Mouse (Mus musculus) thymus, adult 2 months (tissue): ENCODE measurements around the gene Nos1ap. TPM values are rescaled to one million over a fixed set of nuclear protein-coding genes. Genes with fewer than 3 reads are reported as not detected.

Experiments used
- DNase-seq: peaks from one replicate; pipeline ENCODE4 v3.0.0; 2021
- H3K27ac ChIP-seq: fragments of 200-500 bp; 2 replicates; pipeline ENCODE4 v1.5.1; 2012; ENCODE audit warnings: low read length, control low read depth; ENCODE audit not compliant: control insufficient read depth, insufficient read depth
- H3K27me3 ChIP-seq: fragments of 200-500 bp; 2 replicates; pipeline ENCODE4 v1.6.1; 2012; ENCODE audit warnings: mild to moderate bottlenecking, low read length, moderate library complexity, mixed read lengths; ENCODE audit not compliant: control insufficient read depth, insufficient read depth
- H3K36me3 ChIP-seq: fragments of 200-500 bp; 2 replicates; pipeline ENCODE4 v1.6.1; 2012; ENCODE audit warnings: mild to moderate bottlenecking, low read length, moderate library complexity; ENCODE audit not compliant: control insufficient read depth, insufficient read depth
- H3K4me1 ChIP-seq: fragments of 200-500 bp; replicated peaks from 2 replicates; pipeline ENCODE4 v1.6.1; 2012; ENCODE audit warnings: low read length; ENCODE audit not compliant: control insufficient read depth, insufficient read depth
- H3K4me3 ChIP-seq: fragments of 200-500 bp; 2 replicates; pipeline ENCODE4 v1.5.1; 2012; ENCODE audit warnings: mild to moderate bottlenecking, low read length, control low read depth, moderate library complexity; ENCODE audit not compliant: control insufficient read depth, insufficient read depth
- CTCF ChIP-seq: fragments of 200-500 bp; IDR thresholded peaks from 2 replicates; pipeline ENCODE4 v1.5.1; 2012; ENCODE audit warnings: mild to moderate bottlenecking, control low read depth, low read length, moderate library complexity, borderline replicate concordance; ENCODE audit not compliant: control insufficient read depth, poor library complexity, insufficient read depth; ENCODE audit errors: extremely low read depth
- POLR2A ChIP-seq: fragments of 200-500 bp; IDR thresholded peaks from 2 replicates; pipeline ENCODE4 v1.6.1; 2012; ENCODE audit warnings: mild to moderate bottlenecking, low read length, control low read depth, moderate library complexity; ENCODE audit not compliant: control insufficient read depth, poor library complexity, insufficient read depth; ENCODE audit errors: extremely low read depth
- WGBS: fragments of 180-500 bp; shearing (Covaris S2); methylation state at CpG from one replicate; pipeline ENCODE4 v1.1.7; 2018; 5-methylcytosine and 5-hydroxymethylcytosine counted together
- polyA plus RNA-seq: library from polyadenylated mRNA; depleted of rRNA; stranded (reverse); fragments of >200 nt; gene quantifications from 2 replicates; pipeline ENCODE4 v1.2.3, GENCODE M21; 2012

Gene Nos1ap
- polyA plus RNA-seq, 1 experiment, result 3.3 TPM

DNA sequence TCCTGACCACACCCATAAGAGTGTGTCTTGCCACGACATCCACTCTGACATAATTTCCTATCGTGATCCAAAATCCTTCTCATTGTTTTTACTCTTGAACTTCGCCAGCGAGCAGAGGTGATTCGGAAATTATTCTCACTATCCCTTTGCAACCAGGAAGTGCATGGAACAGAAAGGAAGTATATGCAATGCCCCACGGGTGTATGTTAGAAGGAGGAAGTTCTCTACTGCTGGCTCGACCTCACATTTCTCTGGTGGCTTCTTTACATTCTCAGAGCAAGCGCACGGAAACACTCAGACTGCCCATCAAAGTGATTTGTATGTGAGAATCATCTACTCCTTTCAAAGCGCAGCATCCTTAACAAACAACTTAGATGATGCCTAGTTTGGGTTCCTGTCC, 284.7 kb downstream of the Nos1ap start:
- Histone ChIP-seq H3K4me1 (no peaks in the 10 kb centered on the region), H3K36me3 (no peaks in the 10 kb centered on the region), H3K4me3 (no peak overlapping the region), H3K27me3 (no peaks in the 10 kb centered on the region), H3K27ac (no peak overlapping the region)
- 75% methylated on average over 10 of the region's 10 CpGs for WGBS
- TF ChIP-seq POLR2A (no peak), CTCF (no peak)
- DNase-seq, result no peak

DNA sequence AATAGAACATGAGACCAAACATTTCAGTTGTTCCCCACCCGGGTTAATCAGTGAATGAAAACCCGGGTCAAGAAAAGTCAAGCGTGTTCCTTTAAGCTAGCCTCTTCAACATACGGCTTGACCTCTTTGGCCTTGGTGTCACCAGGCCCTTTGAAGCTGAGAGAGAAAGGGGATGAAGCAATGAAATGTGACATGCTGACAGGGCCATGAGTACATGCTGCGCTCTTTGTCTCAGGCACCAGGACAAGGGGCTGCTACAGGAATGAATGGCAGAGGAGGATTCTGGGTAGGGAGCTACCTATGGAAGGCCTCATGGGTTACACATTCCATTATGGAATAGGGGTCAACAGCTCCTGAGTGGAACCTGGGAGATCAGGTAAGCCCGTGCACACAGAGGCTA, 286.6 kb downstream of the Nos1ap start:
- Histone ChIP-seq H3K27ac (no peak overlapping the region), H3K4me3 (no peak overlapping the region), H3K36me3 (no peaks in the 10 kb centered on the region), H3K4me1 (no peaks in the 10 kb centered on the region), H3K27me3 (no peaks in the 10 kb centered on the region)
- TF ChIP-seq CTCF, result no peak
- no peak for TF ChIP-seq POLR2A
- DNase-seq, result no peak
- 96% methylated on average over 6 of the region's 6 CpGs for WGBS

DNA sequence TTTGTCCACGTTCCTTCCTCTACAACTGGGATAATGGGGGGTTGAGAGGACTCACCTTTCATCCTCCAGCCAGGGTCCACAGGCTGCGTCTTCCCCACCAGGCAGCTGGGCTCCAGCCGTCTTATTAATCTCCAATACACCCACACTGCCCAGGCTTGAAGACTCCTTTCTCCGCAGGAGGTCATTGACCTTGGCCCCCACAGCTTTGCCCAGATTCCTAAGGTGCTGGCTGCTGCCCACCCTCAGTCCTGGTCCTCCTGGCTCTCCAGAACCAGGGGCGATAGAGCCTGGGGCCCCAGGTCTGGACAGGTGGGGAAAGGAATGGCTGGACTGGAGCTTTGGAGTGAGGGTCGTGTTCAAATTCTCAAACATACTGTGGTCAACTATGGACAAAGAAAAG, 287.2 kb downstream of the Nos1ap start:
- H3K36me3 ChIP-seq, result no peaks in the 10 kb centered on the region
- no peaks in the 10 kb centered on the region for H3K4me1 ChIP-seq
- no peak for DNase-seq
- no peaks in the 10 kb centered on the region for H3K27me3 ChIP-seq
- no peak overlapping the region for H3K4me3 ChIP-seq
- TF ChIP-seq CTCF (no peak), POLR2A (no peak)
- WGBS, result 93% methylated on average over 6 of the region's 6 CpGs
- no peak overlapping the region for H3K27ac ChIP-seq

DNA sequence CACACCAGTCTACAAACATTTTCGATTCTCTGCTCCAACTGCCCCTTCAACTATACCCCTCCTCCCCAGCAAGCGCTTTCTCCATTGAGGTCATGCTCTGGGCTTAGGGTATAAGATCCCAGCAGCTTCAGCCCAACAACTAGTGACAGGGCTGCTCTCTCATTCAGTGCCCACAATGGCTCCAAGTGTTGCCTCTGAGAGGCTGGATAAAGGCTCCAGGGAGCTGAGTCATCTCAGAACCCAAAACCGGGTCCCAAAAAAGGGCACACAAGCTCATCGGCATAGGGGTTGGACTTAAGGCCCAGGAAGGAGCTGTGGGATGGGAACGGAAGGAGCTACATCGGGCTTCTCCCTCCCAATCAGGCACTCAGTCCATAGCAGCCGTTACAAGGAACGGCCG, 288.0 kb downstream of the Nos1ap start:
- H3K27ac ChIP-seq, result no peak overlapping the region
- H3K4me1 ChIP-seq, result no peaks in the 10 kb centered on the region
- no peaks in the 10 kb centered on the region for H3K27me3 ChIP-seq
- TF ChIP-seq POLR2A, result no peak
- no peak for TF ChIP-seq CTCF
- DNase-seq, result no peak
- no peak overlapping the region for H3K4me3 ChIP-seq
- H3K36me3 ChIP-seq, result no peaks in the 10 kb centered on the region
- 96% methylated on average over 9 of the region's 9 CpGs for WGBS

DNA sequence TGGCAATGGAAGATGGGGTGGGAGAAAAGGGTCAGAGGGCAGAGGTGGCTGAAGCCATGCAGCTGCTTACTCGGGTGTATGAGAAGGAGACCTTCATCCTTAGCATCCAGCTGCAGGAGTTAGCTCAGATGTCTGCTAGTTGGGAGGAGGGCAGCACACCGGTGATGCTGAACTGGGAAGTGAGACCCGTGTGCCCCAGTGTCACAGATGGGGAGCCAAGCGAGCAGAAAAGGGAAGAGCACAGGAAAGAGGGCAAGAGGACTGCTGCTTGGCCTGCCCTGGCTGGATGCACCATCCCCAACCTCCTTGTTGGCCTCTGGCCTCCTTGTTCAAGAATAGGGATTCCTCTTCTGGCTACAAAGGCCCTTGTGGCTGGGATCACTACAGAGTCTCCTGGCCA, 290.2 kb downstream of the Nos1ap start:
- Histone ChIP-seq H3K4me3 (no peak overlapping the region), H3K36me3 (no peaks in the 10 kb centered on the region), H3K4me1 (no peaks in the 10 kb centered on the region), H3K27me3 (no peaks in the 10 kb centered on the region), H3K27ac (no peak overlapping the region)
- 57% methylated on average over 4 of the region's 4 CpGs for WGBS
- TF ChIP-seq POLR2A (no peak), CTCF (no peak)
- no peak for DNase-seq

DNA sequence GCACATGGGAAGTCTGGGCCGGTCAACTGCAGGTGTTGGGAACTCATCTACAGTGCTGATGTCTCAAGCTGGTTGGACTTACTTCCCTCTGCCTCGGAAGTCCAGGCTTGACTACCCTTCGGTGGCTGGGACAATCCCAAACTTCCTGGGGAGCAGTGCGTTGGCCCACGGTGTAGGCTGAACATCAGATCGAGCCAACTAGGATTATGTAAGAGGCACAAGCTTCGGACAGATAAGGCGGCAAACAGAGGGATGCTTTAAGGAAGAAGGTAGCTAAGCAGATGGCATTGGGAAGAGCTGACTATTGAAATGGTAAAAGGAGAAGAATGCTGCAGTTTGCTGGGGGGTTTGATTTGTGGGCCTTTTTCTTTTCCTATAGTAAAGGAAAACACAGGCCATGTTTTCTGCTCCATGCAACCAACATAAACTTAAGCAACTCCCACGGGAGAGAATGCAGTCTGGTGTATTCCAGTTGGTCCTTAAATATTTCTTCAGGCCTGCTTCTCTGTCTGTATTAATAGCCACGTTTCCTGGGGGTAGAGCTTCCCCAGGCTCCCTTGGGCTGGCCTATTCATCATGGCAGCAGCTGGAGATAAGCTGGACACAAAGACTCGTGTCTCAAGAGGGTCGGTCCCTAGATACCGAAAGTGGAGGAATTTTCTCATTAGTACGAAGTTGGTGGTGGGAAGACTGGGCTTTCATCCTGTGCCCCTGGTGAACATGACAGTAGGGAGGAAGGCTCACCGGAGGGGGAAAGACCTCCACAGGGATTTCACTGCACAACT, 294.7 kb downstream of the Nos1ap start:
- no peak overlapping the region for H3K4me3 ChIP-seq
- H3K27me3 ChIP-seq, result no peaks in the 10 kb centered on the region
- H3K27ac ChIP-seq, result no peak overlapping the region
- TF ChIP-seq POLR2A, result no peak
- TF ChIP-seq CTCF, result no peak
- 95% methylated on average over 15 of the region's 15 CpGs for WGBS
- DNase-seq, result no peak
- H3K36me3 ChIP-seq, result no peaks in the 10 kb centered on the region
- no peaks in the 10 kb centered on the region for H3K4me1 ChIP-seq
